18 mouse cellular contexts compared by ENCODE assay signal in genomic region chr5:83351615-83352014, GRCm38 (mm10). TPM values are rescaled to one million over a fixed set of nuclear protein-coding genes. Genes with fewer than 3 reads are reported as not detected.
DNase-seq lines count a peak whose midpoint lies in the region; ATAC-seq and TF ChIP-seq lines count a peak whose summit lies in the region.
"Had no signal": no experiment of that assay in that cellular context is flagged by ENCODE, and none has a peak within 500 bp of the region (broad histone marks: within the 10 kb centered on the region; RNA-seq: fewer than 3 reads in every experiment).

No protein-coding gene starts in this region.

- H3K4me2 ChIP-seq in hindbrain, postnatal 0 days (ENCODE audit: low read depth, low read length) = no peak overlapping the region
- H3K4me2 ChIP-seq in hindbrain, embryonic 13.5 days = no peak overlapping the region
- H3K4me2 ChIP-seq in heart, embryonic 15.5 days = no peak overlapping the region
- no peak overlapping the region for H3K4me2 ChIP-seq in forebrain, embryonic 11.5 days (ENCODE audit: low read depth, low read length, severe bottlenecking)
- H3K4me2 ChIP-seq: neural tube, embryonic 12.5 days had no signal

- no peaks in the 10 kb centered on the region for H3K36me3 ChIP-seq in hindbrain, postnatal 0 days (ENCODE audit: insufficient read depth, low read length)
- no peaks in the 10 kb centered on the region for H3K36me3 ChIP-seq in hindbrain, embryonic 13.5 days
- no peaks in the 10 kb centered on the region for H3K36me3 ChIP-seq in heart, embryonic 15.5 days
- no peaks in the 10 kb centered on the region for H3K36me3 ChIP-seq in forebrain, embryonic 11.5 days (ENCODE audit: control insufficient read depth, insufficient read depth, low read length)
- H3K36me3 ChIP-seq: neural tube, embryonic 12.5 days had no signal

- no peaks in the 10 kb centered on the region for H3K4me1 ChIP-seq in hindbrain, postnatal 0 days (ENCODE audit: insufficient read depth, low read length)
- peaks cover 4% of the 10 kb centered on the region for H3K4me1 ChIP-seq in hindbrain, embryonic 13.5 days (replicated peaks)
- 0 out of 2 replicates have a peak, but pooled peaks cover 2% of the 10 kb centered on the region for H3K4me1 ChIP-seq in heart, embryonic 15.5 days (replicated peaks)
- H3K4me1 ChIP-seq in forebrain, embryonic 11.5 days (replicated peaks; ENCODE audit: control insufficient read depth, insufficient read depth, low read length) = no peaks in the 10 kb centered on the region
- H3K4me1 ChIP-seq: neural tube, embryonic 12.5 days had no signal

- H3K9me3 ChIP-seq in hindbrain, postnatal 0 days (ENCODE audit: low read length) = no peaks in the 10 kb centered on the region
- no peaks in the 10 kb centered on the region for H3K9me3 ChIP-seq in hindbrain, embryonic 13.5 days
- H3K9me3 ChIP-seq in heart, embryonic 15.5 days (replicated peaks) = no peaks in the 10 kb centered on the region
- H3K9me3 ChIP-seq in forebrain, embryonic 11.5 days (ENCODE audit: control insufficient read depth, low read length) = no peaks in the 10 kb centered on the region
- H3K9me3 ChIP-seq: neural tube, embryonic 12.5 days had no signal

- no peak for ATAC-seq in hindbrain, postnatal 0 days
- ATAC-seq in hindbrain, embryonic 13.5 days (ENCODE audit: low FRiP score) = no peak
- no peak for ATAC-seq in heart, embryonic 15.5 days (replicated peaks; ENCODE audit: insufficient number of reproducible peaks, insufficient read depth, low FRiP score, low read depth)
- no peak for ATAC-seq in forebrain, embryonic 11.5 days (replicated peaks; ENCODE audit: low FRiP score)
- ATAC-seq: forebrain, postnatal 0 days had no signal

- 40% methylated on average over 2 of the region's 2 CpGs for WGBS in hindbrain, postnatal 0 days
- WGBS in hindbrain, embryonic 13.5 days = 35% methylated on average over 2 of the region's 2 CpGs
- 6% methylated on average over 2 of the region's 2 CpGs for WGBS in heart, embryonic 15.5 days
- 71% methylated on average over 2 of the region's 2 CpGs for WGBS in forebrain, embryonic 11.5 days

- no peak for TF ChIP-seq CTCF in hindbrain, postnatal 0 days (IDR thresholded peaks at IDR 0.05; ENCODE audit: low read depth)

- H3K4me3 ChIP-seq in hindbrain, postnatal 0 days (ENCODE audit: low read length) = no peak overlapping the region
- no peak overlapping the region for H3K4me3 ChIP-seq in hindbrain, embryonic 13.5 days
- no peak overlapping the region for H3K4me3 ChIP-seq in heart, embryonic 15.5 days
- no peak overlapping the region for H3K4me3 ChIP-seq in forebrain, embryonic 11.5 days (ENCODE audit: low read depth, low read length)
- H3K4me3 ChIP-seq: neural tube, embryonic 12.5 days had no signal

- peak; percentile 5 for DNase-seq in adrenal gland, postnatal 14 days
- no peak for DNase-seq in adrenal gland, postnatal 4 days (ENCODE audit: low spot score in 2 of 2)
- DNase-seq in hindbrain, postnatal 0 days (ENCODE audit: low spot score) = peak; percentile 5
- DNase-seq in lung, postnatal 36 days = peak; percentile 72
- DNase-seq in spleen, adult 18-20 months = no peak
- no peak for DNase-seq in forebrain, embryonic 11.5 days (ENCODE audit: low spot score)
- DNase-seq: cerebellum, adult 9-11 months; forebrain, postnatal 0 days; gastrocnemius, postnatal 10 days; kidney, adult 9 months; midbrain, embryonic 14.5 days; thymus, postnatal 4 days had no signal

- H3K27me3 ChIP-seq in hindbrain, postnatal 0 days (ENCODE audit: insufficient read depth, low read length) = no peaks in the 10 kb centered on the region
- no peaks in the 10 kb centered on the region for H3K27me3 ChIP-seq in hindbrain, embryonic 13.5 days
- H3K27me3 ChIP-seq in heart, embryonic 15.5 days = no peaks in the 10 kb centered on the region
- no peaks in the 10 kb centered on the region for H3K27me3 ChIP-seq in forebrain, embryonic 11.5 days (ENCODE audit: control insufficient read depth, insufficient read depth, low read length)
- H3K27me3 ChIP-seq: neural tube, embryonic 12.5 days had no signal

- no peak overlapping the region for H3K27ac ChIP-seq in hindbrain, postnatal 0 days
- H3K27ac ChIP-seq in hindbrain, embryonic 13.5 days = no peak overlapping the region
- H3K27ac ChIP-seq in heart, embryonic 15.5 days = peak overlapping the region; percentile 48
- H3K27ac ChIP-seq in forebrain, embryonic 11.5 days (ENCODE audit: low read depth, low read length) = no peak overlapping the region
- H3K27ac ChIP-seq: macrophage; neural tube, embryonic 12.5 days; stomach, postnatal 0 days had no signal

- no peak overlapping the region for H3K9ac ChIP-seq in hindbrain, postnatal 0 days (replicated peaks; ENCODE audit: low read length)
- H3K9ac ChIP-seq in hindbrain, embryonic 13.5 days = no peak overlapping the region
- H3K9ac ChIP-seq in heart, embryonic 15.5 days = no peak overlapping the region
- H3K9ac ChIP-seq in forebrain, embryonic 11.5 days (ENCODE audit: low read length) = no peak overlapping the region
- H3K9ac ChIP-seq: forebrain, postnatal 0 days; neural tube, embryonic 12.5 days had no signal

RNA-seq across cellular contexts. Expression of gene Tecrl, which starts 3.4 kb away (rescaled TPM):
- not detected in 2 replicates for total RNA-seq in adrenal gland, postnatal 14 days (2021)
- under 1 TPM; 0.28 to 0.73 TPM for total RNA-seq in adrenal gland, postnatal 4 days (2021)
- 0.42 and 0.43 TPM in 2 replicates for total RNA-seq in hindbrain, postnatal 0 days (2014; rRNA removed)
- 0.33 and 0.38 TPM in 2 replicates for polyA plus RNA-seq in hindbrain, postnatal 0 days (2015; fragmentation: Nextera tagmentation; extraction: Ambion mirVana)
- polyA plus RNA-seq in hindbrain, embryonic 13.5 days (2015; fragmentation: Nextera tagmentation; extraction: Ambion mirVana) = 0.16 and 0.31 TPM in 2 replicates
- polyA plus RNA-seq in heart, embryonic 15.5 days (2015; fragmentation: Nextera tagmentation; extraction: Ambion mirVana) = 26.2 and 31.3 TPM in 2 replicates
- polyA plus RNA-seq in forebrain, embryonic 11.5 days (2014; fragmentation: Nextera tagmentation; extraction: Ambion mirVana) = 0.29 and 0.52 TPM in 2 replicates
- total RNA-seq: adrenal gland, adult 18-20 months had no signal
- polyA plus RNA-seq: macrophage had no signal

Comparison
In these comparisons a context has a peak if more than half of its experiments do, and no peak if none do; other contexts are left out.
1. DNase-seq: peak in adrenal gland, postnatal 14 days (single experiment), hindbrain, postnatal 0 days (single experiment) and lung, postnatal 36 days (single experiment); none in adrenal gland, postnatal 4 days (0 of 2), spleen, adult 18-20 months (0 of 2) and forebrain, embryonic 11.5 days (single experiment).
2. RNA of gene Tecrl, which starts 3.4 kb away (polyA plus RNA-seq): 26.2 to 31.3 TPM in heart, embryonic 15.5 days; 0.29 to 0.52 TPM in forebrain, embryonic 11.5 days, 0.33 to 0.38 TPM in hindbrain, postnatal 0 days and 0.16 to 0.31 TPM in hindbrain, embryonic 13.5 days; every median in the first group is over 10 times any median in the second.